Mouse (Mus musculus): Measurements from ENCODE around the gene Tpk1.

Tpk1 gene

DNA sequence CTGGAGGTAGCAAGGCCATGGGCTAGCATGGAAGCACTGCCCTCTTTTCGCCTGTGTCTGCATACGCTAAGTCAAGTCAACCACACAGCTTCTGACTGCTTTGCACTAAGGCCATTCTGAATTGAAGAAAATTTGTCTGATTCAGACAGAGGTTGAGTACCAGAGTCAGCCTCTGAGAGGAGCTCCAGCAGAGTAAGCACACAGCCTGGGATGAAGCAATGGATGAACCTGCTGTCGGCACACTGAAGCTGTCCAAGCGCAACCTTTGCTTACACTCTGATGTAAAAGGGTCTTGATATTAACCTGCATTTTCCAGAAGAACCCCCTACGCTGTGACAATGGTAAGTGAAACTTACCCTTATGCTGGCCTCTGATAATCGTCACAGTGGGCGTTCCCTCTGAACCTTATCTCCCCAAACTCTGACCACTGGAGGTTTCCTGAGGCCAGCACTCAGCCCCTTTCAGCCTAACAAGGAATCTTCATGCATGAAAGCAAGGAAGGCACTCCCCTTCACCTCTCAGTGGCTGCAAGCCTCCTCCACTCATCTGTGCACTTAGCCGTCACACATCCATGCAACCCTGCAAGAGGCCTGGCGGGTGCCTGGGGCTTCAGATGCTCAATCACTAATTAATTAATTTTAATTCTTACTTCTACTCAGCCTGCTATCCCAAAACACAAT, 311.4 kb downstream of the Tpk1 start:
- no peak for DNase-seq (ENCODE audit: low spot score in 2 of 2)

- no peak for DNase-seq (ENCODE audit: low spot score in 2 of 2)
These were observed 312.6 kb downstream of the Tpk1 start for GRCm38 (mm10) chr6:43353446-43353845.

- DNase-seq (ENCODE audit: low spot score in 2 of 2): no peak
These were observed 317.0 kb downstream of the Tpk1 start for GRCm38 (mm10) chr6:43349083-43349482.

DNA sequence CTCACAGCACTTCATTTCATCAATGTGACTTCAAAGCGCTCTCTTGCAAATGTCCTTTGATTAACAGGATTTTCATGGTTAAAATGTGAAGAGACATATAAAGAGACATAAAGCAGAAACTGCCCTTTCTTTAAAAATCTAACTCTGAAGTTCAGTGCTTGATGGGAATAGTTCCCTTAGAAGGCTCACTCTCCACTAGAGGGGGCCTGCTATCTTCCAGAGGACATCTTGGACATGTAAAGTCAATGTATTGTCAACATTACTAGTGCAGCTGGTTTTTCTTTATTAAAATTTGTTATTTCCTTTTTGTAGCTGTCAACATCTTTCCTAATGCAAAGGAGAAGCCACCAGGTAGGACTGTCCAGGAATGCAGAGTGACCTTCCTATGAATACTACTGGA, 318.4 kb downstream of the Tpk1 start:
- DNase-seq (ENCODE audit: low spot score in 2 of 2): no peak

- no peak for DNase-seq (ENCODE audit: low spot score in 2 of 2)
These were observed 323.1 kb downstream of the Tpk1 start for GRCm38 (mm10) chr6:43343006-43343405.

DNA sequence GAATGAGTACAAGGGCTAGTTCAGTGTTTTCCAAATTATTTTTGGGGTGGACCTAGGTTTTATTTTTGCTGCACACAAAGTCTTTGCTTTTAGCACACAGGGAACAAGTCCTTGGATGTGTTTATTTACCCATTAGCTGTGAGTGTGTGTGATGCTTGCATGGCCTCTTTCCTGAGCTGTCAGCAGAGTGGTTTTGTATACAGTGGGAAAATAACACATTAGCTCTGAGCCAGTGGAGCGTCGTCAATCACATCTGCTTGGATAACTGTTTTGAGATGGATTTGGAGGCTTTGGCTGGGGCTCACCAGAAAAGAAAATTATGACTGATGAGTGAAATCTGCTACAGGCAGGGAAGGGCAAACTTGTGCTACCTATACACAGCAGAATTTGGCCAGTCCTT, 323.7 kb downstream of the Tpk1 start:
- no peak for DNase-seq (ENCODE audit: low spot score in 2 of 2)

DNA sequence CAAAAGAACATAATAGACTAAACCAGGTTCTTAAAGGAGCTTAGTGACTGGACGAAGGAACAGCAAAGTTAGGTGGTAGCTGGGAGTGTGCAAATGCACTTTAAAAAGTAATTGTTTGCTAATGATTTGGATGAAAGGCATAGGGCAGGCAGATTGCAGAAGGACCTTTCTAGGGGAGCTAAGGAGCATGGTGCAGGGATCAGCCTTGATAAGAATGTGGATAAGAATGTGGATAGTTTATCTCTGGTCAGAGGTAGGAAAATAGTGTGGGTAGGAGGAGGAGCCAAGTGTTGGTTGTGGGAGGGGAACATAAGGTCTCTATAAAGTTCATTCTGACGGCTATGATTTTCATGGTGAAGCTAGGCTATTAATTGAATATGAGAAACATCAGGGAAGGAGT, 327.3 kb downstream of the Tpk1 start:
- DNase-seq (ENCODE audit: low spot score in 2 of 2): no peak

- DNase-seq (ENCODE audit: low spot score in 2 of 2): no peak
These were observed 328.6 kb downstream of the Tpk1 start for GRCm38 (mm10) chr6:43337491-43337961.

DNA sequence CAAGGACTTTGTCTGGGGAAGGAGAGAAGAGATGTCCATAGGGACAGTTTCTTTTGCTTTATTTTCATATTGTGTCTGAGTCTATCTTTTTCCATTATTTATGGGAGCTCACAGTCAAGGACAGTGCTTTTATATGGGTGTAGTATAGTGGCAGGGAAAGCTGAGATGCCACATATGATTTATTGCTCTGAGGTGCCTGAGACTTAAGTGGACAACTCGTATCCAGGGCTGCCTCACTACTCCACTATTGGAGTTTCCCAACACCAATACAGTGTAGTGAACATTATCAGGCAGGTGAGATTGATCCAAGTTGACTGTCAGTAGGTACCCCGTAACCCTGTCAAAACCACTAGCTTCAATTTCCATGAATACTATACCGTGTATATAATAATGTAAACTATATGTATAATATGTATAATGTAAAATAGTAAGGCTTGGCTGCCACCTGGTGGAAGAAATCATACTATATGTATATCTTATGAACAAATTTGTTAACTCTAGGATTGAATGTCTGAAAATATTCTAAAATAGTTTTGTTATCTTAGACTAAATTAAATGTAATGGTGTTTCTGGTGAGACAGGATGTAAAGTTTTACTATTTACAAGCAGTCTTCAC, 330.4 kb downstream of the Tpk1 start:
- DNase-seq (ENCODE audit: low spot score in 2 of 2): no peak

- no peak for DNase-seq (ENCODE audit: low spot score in 2 of 2)
These were observed 332.6 kb downstream of the Tpk1 start for GRCm38 (mm10) chr6:43333479-43333878.

DNA sequence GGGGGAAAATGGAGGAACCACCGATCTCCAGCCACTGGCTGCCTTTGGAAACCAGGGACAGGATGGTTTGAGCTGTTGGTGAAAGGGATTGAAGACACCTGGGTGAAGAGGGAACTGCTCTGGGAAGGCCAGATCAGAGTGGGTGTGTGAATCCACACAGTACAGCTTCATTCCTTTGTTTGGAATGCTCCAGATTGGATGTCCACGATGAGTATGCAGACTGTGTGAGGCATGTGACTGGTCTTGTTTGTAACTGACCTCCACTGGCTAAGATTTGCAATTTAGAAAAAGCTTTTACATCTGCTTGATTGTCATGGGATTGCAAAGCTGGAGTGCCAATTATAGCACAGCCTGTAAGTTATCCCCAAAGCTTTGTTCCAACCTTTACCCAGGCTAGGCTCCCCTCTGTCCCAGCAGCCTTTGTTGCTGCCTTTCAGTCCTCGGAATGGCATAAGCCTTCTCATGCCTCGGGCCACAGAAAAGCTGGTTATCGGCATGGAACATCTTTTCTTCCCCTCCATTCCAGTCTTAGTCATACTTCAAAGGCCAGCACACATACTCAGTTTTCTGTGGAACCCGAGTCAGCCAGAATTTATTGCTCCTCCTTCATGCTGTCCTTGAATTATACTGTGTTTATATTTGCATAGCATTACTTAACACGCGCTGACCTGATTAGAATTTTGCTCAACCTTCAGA, 353.0 kb downstream of the Tpk1 start:
- no peak for DNase-seq (ENCODE audit: low spot score in 2 of 2)

DNA sequence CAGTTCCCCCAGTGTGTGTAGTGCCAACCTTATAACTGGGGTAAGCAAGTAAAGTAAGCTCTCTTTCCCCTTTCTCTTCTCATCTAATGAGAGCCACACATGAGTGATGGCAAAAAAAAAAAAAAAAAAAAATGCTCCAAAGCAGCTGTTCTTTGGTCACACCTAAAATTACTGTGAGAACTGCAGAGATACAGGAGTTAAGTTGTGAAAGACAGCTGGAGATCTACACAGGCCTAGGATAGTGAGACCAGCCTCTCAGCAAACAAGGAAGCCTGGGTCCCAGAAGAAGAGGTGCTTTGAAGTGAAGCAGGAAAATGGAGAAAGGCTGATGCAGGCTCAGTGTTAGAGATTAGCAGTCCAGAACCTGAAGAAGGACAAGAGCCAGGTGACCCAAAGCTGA, 353.5 kb downstream of the Tpk1 start:
- DNase-seq (ENCODE audit: low spot score in 2 of 2): no peak

GRCm38 (mm10) chr6:43310071-43310470, 356.0 kb downstream of the Tpk1 start:
- no peak for DNase-seq (ENCODE audit: low spot score in 2 of 2)

DNA sequence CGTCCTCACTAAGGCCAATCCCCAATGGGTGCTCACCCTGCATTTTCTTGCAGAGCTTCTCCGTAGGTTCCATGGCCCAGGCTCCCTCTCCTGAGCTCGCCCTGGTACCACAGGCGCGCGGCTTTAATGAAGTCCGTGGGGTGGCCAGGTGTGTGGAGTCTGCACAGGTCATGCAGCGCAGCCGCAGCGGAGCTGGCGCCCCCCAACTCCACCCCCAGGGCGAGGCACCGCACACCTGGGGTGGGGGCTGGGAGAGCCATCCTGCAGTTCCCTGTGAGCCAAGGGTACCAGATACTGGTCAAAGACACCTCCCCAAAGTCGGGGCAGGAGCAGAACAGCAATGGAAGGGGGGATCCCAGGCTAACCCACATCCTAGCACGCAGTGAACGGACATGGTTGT, 356.6 kb downstream of the Tpk1 start, which contains the start of gene Nobox:
Gene Nobox, minus strand, starts transcription at position 101 of the 400 bp plus-strand sequence.
- no peak for DNase-seq (ENCODE audit: low spot score in 2 of 2)

GRCm38 (mm10) chr6:43297508-43297850, 368.6 kb downstream of the Tpk1 start:
- DNase-seq (ENCODE audit: low spot score in 2 of 2): no peak

DNA sequence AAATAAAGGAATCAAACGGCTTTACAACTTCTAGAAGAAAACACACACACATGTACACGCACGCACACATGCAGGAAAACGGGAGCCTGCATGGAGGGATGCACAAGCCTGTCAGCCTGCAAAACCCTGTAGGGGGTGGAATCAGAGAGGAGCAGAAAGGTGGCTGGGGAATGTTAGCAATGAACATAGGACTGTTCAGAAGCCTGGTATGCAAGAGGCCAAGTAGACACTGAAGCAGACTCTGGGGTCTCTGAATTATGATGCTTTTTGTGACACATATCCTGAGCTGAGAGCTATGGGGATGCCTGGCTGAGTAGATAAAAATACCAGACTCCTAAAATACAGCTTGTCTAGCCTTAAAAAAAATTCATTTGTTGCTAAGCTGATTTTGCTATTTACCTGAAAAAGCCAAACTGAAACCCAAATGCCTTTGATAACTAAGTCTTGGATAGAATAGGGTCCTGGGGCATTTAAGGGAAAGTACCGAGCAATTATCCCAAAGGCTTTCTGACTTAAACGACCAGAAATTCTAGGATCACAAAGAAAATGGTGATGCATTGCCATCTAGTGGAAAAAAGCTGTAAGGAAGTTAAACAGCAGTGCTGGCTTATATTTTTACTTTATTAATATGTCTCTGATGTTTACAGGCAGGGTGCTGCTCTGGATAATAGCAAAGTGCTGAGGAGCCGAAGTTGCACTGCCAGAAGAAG, 369.1 kb downstream of the Tpk1 start:
- no peak for DNase-seq (ENCODE audit: low spot score in 2 of 2)

GRCm38 (mm10) chr6:43295908-43296307, 370.2 kb downstream of the Tpk1 start:
- no peak for DNase-seq (ENCODE audit: low spot score in 2 of 2)

Data from spleen, postnatal 36 days (tissue).